Mouse (Mus musculus) liver, embryonic 11.5 days (tissue): ENCODE measurements around the gene Stn1. TPM values are rescaled to one million over a fixed set of nuclear protein-coding genes. Genes with fewer than 3 reads are reported as not detected.

Experiments
- ATAC-seq: fragments of 200-750 bp; cut with Nextera tagmentation; replicated peaks from 2 replicates; pipeline ENCODE4 v1.8.0; 2017; ENCODE audit warnings: moderate number of reproducible peaks, mild to moderate bottlenecking, moderate TSS enrichment, moderate library complexity; ENCODE audit not compliant: low FRiP score
- DNase-seq: peaks from one replicate; pipeline ENCODE4 v3.0.0-alpha.2; 2017; ENCODE audit warnings: low spot score
- H3K27ac ChIP-seq: fragments of 300-500 bp; sonication (generic); 2 replicates; pipeline ENCODE4 v1.5.1; 2014; ENCODE audit warnings: mild to moderate bottlenecking, low read depth, low read length, control low read depth
- H3K27me3 ChIP-seq: fragments of 300-500 bp; sonication (generic); replicated peaks from 2 replicates; pipeline ENCODE4 v1.6.1; 2014; ENCODE audit warnings: low read length, mixed read lengths; ENCODE audit not compliant: control insufficient read depth, insufficient read depth
- H3K36me3 ChIP-seq: fragments of 300-500 bp; sonication (generic); 2 replicates; pipeline ENCODE4 v1.6.1; 2014; ENCODE audit warnings: mild to moderate bottlenecking, low read length, moderate library complexity, mixed read lengths; ENCODE audit not compliant: control insufficient read depth, insufficient read depth
- H3K4me1 ChIP-seq: fragments of 300-500 bp; sonication (generic); replicated peaks from 2 replicates; pipeline ENCODE4 v1.6.1; 2014; ENCODE audit warnings: low read length, mixed read lengths; ENCODE audit not compliant: control insufficient read depth, insufficient read depth
- H3K4me2 ChIP-seq: fragments of 300-500 bp; sonication (generic); 2 replicates; pipeline ENCODE4 v1.6.1; 2014; ENCODE audit warnings: mild to moderate bottlenecking, control low read depth, moderate library complexity
- H3K4me3 ChIP-seq: fragments of 300-500 bp; sonication (generic); 2 replicates; pipeline ENCODE4 v1.5.1; 2014; ENCODE audit warnings: low read depth, low read length, control low read depth
- H3K9ac ChIP-seq: fragments of 300-500 bp; sonication (generic); 2 replicates; pipeline ENCODE4 v1.6.1; 2014; ENCODE audit warnings: low read depth, low read length, control low read depth
- H3K9me3 ChIP-seq: fragments of 300-500 bp; sonication (generic); 2 replicates; pipeline ENCODE4 v1.6.1; 2016; ENCODE audit warnings: low read length, inconsistent platforms, mixed read lengths; ENCODE audit not compliant: control insufficient read depth
- WGBS: fragments of 180-500 bp; shearing (Covaris S2); extraction: QIAGEN DNeasy Blood & Tissue Kit; methylation state at CpG from one replicate; pipeline ENCODE4 v1.1.7; 2014; 5-methylcytosine and 5-hydroxymethylcytosine counted together
- polyA plus RNA-seq: library from polyadenylated mRNA; unstranded; fragments of >200 nt; fragmentation: Nextera tagmentation; extraction: Ambion mirVana; gene quantifications from 2 replicates; pipeline ENCODE4 v1.2.1, GENCODE M21; 2014

The Stn1 gene
- polyA plus RNA-seq, 1 experiment from 2014 or later = 30.8 TPM

DNA sequence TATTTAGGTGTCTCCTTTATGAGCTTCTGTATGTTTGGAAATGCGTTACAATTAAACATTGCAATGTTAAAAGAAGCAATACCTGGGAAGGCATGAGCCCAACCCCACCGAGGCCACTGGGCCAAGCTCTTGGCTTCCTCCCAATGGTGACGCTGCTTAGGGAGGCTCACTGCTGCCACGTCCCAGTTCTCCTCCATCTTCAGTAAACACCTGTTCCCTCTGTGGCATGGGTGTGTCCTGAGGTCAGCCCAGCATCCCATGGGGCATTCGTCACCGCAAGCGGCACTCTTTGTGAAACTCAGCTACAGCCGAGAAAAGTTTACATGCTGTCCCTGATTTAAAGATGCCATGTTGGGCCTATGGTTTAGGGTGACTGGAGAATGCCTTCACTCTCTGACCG is 49.7 kb downstream of the Stn1 start:
- WGBS = 80% methylated on average over 9 of the region's 9 CpGs
- Histone ChIP-seq H3K36me3 (no peaks in the 10 kb centered on the region), H3K4me2 (no peak overlapping the region), H3K9ac (no peak overlapping the region), H3K27me3 (no peaks in the 10 kb centered on the region; the same call in 1 of the 2 replicates), H3K27ac (no peak overlapping the region), H3K9me3 (no peaks in the 10 kb centered on the region), H3K4me3 (no peak overlapping the region), H3K4me1 (0 out of 2 replicates have a peak, but pooled peaks cover 3% of the 10 kb centered on the region)
- no peak for DNase-seq
- no peak for ATAC-seq

- DNase-seq = no peak
- Histone ChIP-seq H3K36me3 (no peaks in the 10 kb centered on the region), H3K4me1 (0 out of 2 replicates have a peak, but pooled peaks cover 3% of the 10 kb centered on the region), H3K27me3 (no peaks in the 10 kb centered on the region; the same call in 1 of the 2 replicates), H3K4me2 (no peak overlapping the region), H3K4me3 (no peak overlapping the region), H3K9me3 (no peaks in the 10 kb centered on the region), H3K27ac (no peak overlapping the region), H3K9ac (no peak overlapping the region)
- no peak for ATAC-seq
- 34% methylated on average over 9 of the region's 9 CpGs for WGBS
These were observed 51.2 kb downstream of the Stn1 start for GRCm38 (mm10) chr19:47485997-47486566.

- H3K36me3 ChIP-seq = no peaks in the 10 kb centered on the region
- no peak overlapping the region for H3K27ac ChIP-seq
- ATAC-seq (no peak), DNase-seq (no peak)
- H3K9ac ChIP-seq = no peak overlapping the region
- H3K4me1 ChIP-seq = 0 out of 2 replicates have a peak, but pooled peaks cover 3% of the 10 kb centered on the region
- H3K4me2 ChIP-seq = no peak overlapping the region
- no peak overlapping the region for H3K4me3 ChIP-seq
- H3K27me3 ChIP-seq = no peaks in the 10 kb centered on the region; the same call in 1 of the 2 replicates
- 77% methylated on average over 3 of the region's 3 CpGs for WGBS
- H3K9me3 ChIP-seq = no peaks in the 10 kb centered on the region
These were observed 53.2 kb downstream of the Stn1 start for GRCm38 (mm10) chr19:47484110-47484509.

DNA sequence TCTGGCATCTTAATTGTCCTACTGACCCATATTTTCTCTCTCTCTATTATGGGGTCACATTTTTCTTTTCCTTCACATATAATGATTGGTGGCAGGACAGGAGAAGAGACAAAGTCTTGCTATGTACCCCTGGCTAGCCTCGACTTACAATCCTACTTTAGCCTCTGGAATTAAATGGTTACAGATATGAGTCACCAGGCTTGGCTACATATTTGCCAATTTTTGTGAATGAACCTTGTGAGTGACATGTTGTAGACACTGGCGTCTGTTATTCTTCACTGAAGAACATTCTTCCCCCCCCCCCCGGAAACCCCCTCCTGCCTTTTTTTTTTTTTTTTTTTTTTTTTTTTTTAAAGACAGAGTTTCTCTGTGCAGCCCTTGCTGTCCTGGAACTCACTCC is 54.0 kb downstream of the Stn1 start:
- no peak overlapping the region for H3K27ac ChIP-seq
- H3K9me3 ChIP-seq = no peaks in the 10 kb centered on the region
- ATAC-seq = no peak
- H3K4me1 ChIP-seq = 0 out of 2 replicates have a peak, but pooled peaks cover 3% of the 10 kb centered on the region
- no peaks in the 10 kb centered on the region; the same call in 1 of the 2 replicates for H3K27me3 ChIP-seq
- no peak overlapping the region for H3K4me2 ChIP-seq
- H3K9ac ChIP-seq = no peak overlapping the region
- DNase-seq = no peak
- no peaks in the 10 kb centered on the region for H3K36me3 ChIP-seq
- WGBS = 72% methylated on average over 3 of the region's 3 CpGs
- H3K4me3 ChIP-seq = no peak overlapping the region

DNA sequence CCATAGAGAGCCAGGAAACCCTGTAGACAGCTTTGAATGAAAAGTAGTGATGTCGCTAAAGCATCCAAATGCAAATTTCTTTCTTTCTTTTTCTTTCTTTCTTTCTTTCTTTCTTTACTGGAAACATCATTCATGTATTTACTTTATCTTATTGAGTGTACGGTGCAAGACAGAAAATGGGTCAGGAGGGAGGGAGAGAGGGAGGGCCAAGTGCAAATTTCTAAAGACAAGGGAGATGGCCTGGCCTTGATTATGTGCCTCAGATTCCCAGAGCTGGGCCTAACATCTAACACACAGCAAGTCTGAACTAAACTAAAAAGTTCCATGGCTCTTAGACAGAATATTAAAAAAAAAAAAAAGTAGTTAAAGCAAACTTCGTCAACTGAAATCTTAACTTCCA is 63.9 kb downstream of the Stn1 start:
- DNase-seq (no peak), ATAC-seq (no peak)
- H3K27ac ChIP-seq = no peak overlapping the region
- H3K9me3 ChIP-seq = no peaks in the 10 kb centered on the region
- WGBS = 87% methylated on average over 3 of the region's 3 CpGs
- no peaks in the 10 kb centered on the region for H3K27me3 ChIP-seq
- no peak overlapping the region for H3K4me3 ChIP-seq
- H3K36me3 ChIP-seq = no peaks in the 10 kb centered on the region
- H3K4me2 ChIP-seq = no peak overlapping the region
- no peak overlapping the region for H3K9ac ChIP-seq
- H3K4me1 ChIP-seq = peaks cover 11% of the 10 kb centered on the region

DNA sequence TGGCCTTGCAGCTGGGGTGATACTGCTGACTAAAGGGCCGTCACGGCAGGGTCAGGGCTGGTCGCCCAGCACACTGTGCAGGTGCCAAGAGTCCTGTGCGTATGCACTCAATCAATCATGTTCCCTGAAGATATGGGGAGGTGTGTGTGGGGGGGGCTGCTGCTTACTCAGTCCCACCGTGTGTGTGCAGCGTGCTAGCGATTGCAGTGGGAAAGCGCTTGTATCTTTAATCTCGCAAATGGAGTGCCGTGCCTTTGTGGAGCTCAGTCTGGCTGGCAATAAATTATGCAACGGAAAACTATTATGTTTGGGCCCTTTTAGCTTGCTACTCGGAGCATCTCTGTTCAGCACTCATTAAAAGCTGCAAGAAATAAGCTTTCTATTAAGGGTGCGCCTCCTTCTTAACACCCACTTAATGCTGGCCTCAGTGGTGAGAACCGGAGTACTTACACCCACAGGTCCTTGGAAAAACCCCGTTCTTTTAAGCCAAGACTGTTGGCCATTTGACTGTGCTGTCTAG is 64.4 kb downstream of the Stn1 start:
- Histone ChIP-seq H3K4me2 (no peak overlapping the region), H3K36me3 (no peaks in the 10 kb centered on the region), H3K4me3 (no peak overlapping the region), H3K9ac (no peak overlapping the region), H3K27ac (no peak overlapping the region), H3K27me3 (no peaks in the 10 kb centered on the region), H3K4me1 (peaks cover 11% of the 10 kb centered on the region), H3K9me3 (no peaks in the 10 kb centered on the region)
- WGBS = 59% methylated on average over 15 of the region's 15 CpGs
- no peak for DNase-seq
- ATAC-seq = no peak

DNA sequence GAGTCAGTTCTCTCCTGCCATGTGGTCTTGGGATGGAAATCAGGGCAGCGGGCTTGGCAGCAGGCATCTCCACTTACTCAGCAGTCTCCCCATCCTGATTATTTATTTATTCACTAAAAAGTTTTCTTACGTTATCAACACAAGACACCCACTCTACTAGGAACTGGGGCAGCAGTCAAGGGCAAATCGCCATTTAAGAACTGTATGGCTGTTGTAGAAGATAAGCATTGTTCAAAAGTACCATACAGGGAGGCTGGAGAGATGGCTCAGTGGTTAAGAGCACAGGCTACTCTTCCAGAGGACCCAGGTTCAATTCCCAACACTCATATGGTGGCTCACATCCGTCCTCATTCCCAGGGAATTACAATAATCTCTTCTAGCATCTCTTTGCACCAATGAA is 65.5 kb downstream of the Stn1 start:
- Histone ChIP-seq H3K4me2 (no peak overlapping the region), H3K4me3 (no peak overlapping the region), H3K27ac (no peak overlapping the region), H3K9ac (no peak overlapping the region), H3K36me3 (no peaks in the 10 kb centered on the region), H3K4me1 (peaks cover 11% of the 10 kb centered on the region), H3K9me3 (no peaks in the 10 kb centered on the region), H3K27me3 (no peaks in the 10 kb centered on the region)
- ATAC-seq = peak; percentile 83
- WGBS = 55% methylated on average over 4 of the region's 4 CpGs
- no peak for DNase-seq

DNA sequence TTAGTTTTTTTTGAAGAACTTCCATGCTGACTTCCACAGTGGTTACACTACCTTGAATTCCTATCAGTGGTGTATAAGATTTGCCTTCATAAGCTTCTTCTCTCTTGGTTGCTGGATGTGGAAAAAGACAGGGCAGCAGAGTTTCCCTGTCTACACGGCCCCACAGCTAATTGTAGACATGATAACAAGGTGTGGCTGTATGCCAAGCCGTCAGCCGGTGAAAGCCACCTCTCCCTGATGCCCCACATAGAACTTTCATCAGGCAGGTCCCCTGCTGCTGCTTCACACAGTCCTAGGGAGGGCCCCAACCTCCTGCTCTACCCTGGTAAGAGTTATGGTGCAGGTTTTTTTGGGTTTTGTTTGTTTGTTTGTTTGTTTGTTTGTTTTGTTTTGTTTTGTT is 68.6 kb downstream of the Stn1 start:
- Histone ChIP-seq H3K4me1 (peaks cover 16% of the 10 kb centered on the region), H3K27ac (no peak overlapping the region), H3K27me3 (no peaks in the 10 kb centered on the region), H3K4me2 (no peak overlapping the region), H3K4me3 (no peak overlapping the region), H3K36me3 (no peaks in the 10 kb centered on the region), H3K9ac (no peak overlapping the region), H3K9me3 (no peaks in the 10 kb centered on the region)
- DNase-seq (no peak), ATAC-seq (no peak)
- 52% methylated on average over 3 of the region's 3 CpGs for WGBS

GRCm38 (mm10) chr19:47466775-47467174 is 70.5 kb downstream of the Stn1 start:
- peaks cover 17% of the 10 kb centered on the region for H3K4me1 ChIP-seq
- H3K36me3 ChIP-seq = no peaks in the 10 kb centered on the region
- H3K4me3 ChIP-seq = no peak overlapping the region
- 77% methylated on average over 8 of the region's 8 CpGs for WGBS
- H3K27ac ChIP-seq = no peak overlapping the region
- no peaks in the 10 kb centered on the region for H3K9me3 ChIP-seq
- H3K9ac ChIP-seq = no peak overlapping the region
- DNase-seq (no peak), ATAC-seq (no peak)
- H3K4me2 ChIP-seq = no peak overlapping the region
- H3K27me3 ChIP-seq = no peaks in the 10 kb centered on the region
